Mouse (Mus musculus) embryonic fibroblast, embryonic 13.5 days (primary cell): Measurements from ENCODE around the gene Atxn2l.

ENCODE experiments used
- CTCF ChIP-seq: IDR thresholded peaks from 2 replicates; pipeline ENCODE4 v1.5.1; 2011; ENCODE audit warnings: mild to moderate bottlenecking, control low read depth, low read length, moderate library complexity, borderline replicate concordance; ENCODE audit not compliant: insufficient read depth
- POLR2A ChIP-seq: IDR thresholded peaks from 2 replicates; pipeline ENCODE4 v1.6.1; 2011; ENCODE audit warnings: low read depth, mild to moderate bottlenecking, control low read depth, low read length, moderate library complexity

GRCm38 (mm10) chr7:126463547-126463946 lies 39.7 kb downstream of the Atxn2l start:
- TF ChIP-seq CTCF (no peak), POLR2A (no peak)
